ENCODE assay signal across 20 mouse cellular contexts in the genomic region with DNA sequence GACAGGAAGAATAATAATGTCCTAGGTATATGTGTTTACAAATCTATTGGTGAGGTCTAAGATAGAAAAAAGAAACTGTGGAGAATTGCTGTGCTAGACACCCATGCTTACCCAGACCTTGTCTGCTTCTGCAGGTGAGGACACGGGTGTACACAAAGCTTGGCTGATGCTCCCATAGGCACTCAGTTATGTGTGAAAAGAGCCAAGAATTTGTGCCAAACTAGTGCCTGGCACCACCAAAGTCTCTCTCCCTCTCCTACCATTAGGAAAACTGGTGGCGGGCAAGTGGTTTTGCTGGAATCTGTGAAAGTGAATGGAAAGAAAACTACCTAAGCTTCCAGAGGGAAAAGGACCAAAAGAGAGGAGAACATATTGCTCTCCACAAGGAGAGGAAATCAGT. TPM values are rescaled to one million over a fixed set of nuclear protein-coding genes. Genes with fewer than 3 reads are reported as not detected.
A peak's percentile ranks its signal among the peaks of the same experiment; 100 is the strongest.
DNase-seq lines count a peak whose midpoint lies in the region; ATAC-seq lines count a peak whose summit lies in the region.
"Had no signal": no experiment of that assay in that cellular context is flagged by ENCODE, and none has a peak within 500 bp of the region (broad histone marks: within the 10 kb centered on the region; RNA-seq: fewer than 3 reads in every experiment).

No protein-coding gene starts in this region.

- peak; percentile 35 to 62 for DNase-seq in cerebellum, adult 18-20 months
- no peak for DNase-seq in cerebellum, postnatal 14 days
- DNase-seq in frontal cortex, adult 2 months (ENCODE audit: extremely low spot score in 1 of 2, low spot score in 1 of 2), result no peak
- DNase-seq in brain, adult 2 months (ENCODE audit: low read depth, low spot score), result peak; percentile 79
- peak; percentile 19 for DNase-seq in telencephalon, adult 2 months (ENCODE audit: low read depth, low spot score)
- DNase-seq in spleen, postnatal 14 days (ENCODE audit: low spot score in 2 of 2), result no peak
- DNase-seq: adrenal gland, adult 8-10 months; embryo, embryonic 11 days; gastrocnemius, adult 2 months; gastrocnemius, postnatal 14 days; heart, adult 18-20 months; heart, postnatal 10 days; heart, postnatal 36 days; kidney, adult 11 months; kidney, adult 8-10 months had no signal

- peak; percentile 38 for ATAC-seq in frontal cortex, adult (ENCODE audit: low TSS enrichment)
- ATAC-seq: activated CD4-positive, CD25-positive, alpha-beta regulatory T cell, adult 4 months; forebrain, embryonic 15.5 days; hindbrain, embryonic 16.5 days; intestine, embryonic 15.5 days had no signal

RNA-seq across cellular contexts. Expression of gene Psmb7, which starts 45.5 kb away (rescaled TPM):
- 227 and 234 TPM in 2 replicates for polyA plus RNA-seq in frontal cortex, adult 2 months (2012; rRNA removed)

Comparison
In these comparisons a context has a peak if more than half of its experiments do, and no peak if none do; other contexts are left out.
1. DNase-seq: peak in cerebellum, adult 18-20 months (2 of 2), brain, adult 2 months (single experiment) and telencephalon, adult 2 months (single experiment); none in cerebellum, postnatal 14 days (0 of 2), frontal cortex, adult 2 months (0 of 2) and spleen, postnatal 14 days (0 of 2).